Comparison of ENCODE assay signal across 22 mouse cellular contexts in genomic region chr5:29186798-29187197, GRCm38 (mm10). TPM values are rescaled to one million over a fixed set of nuclear protein-coding genes. Genes with fewer than 3 reads are reported as not detected.
"Had no signal": no experiment of that assay in that cellular context is flagged by ENCODE, and none has a peak within 500 bp of the region (broad histone marks: within the 10 kb centered on the region; RNA-seq: fewer than 3 reads in every experiment).

No protein-coding gene starts in this region.

- H3K9me3 ChIP-seq: limb, embryonic 10.5 days; limb, embryonic 13.5 days; liver, embryonic 12.5 days; liver, embryonic 15.5 days; lung, embryonic 15.5 days; megakaryocyte, embryonic 14.5 days; midbrain, embryonic 10.5 days; midbrain, embryonic 13.5 days had no signal

- H3K27me3 ChIP-seq: limb, embryonic 13.5 days; liver, embryonic 12.5 days; liver, embryonic 15.5 days; lung, embryonic 15.5 days; megakaryocyte, embryonic 14.5 days; midbrain, embryonic 13.5 days had no signal

- DNase-seq: kidney, postnatal 25 days; layer of hippocampus, adult 9-11 months; liver; lung, adult 18-20 months; lung, postnatal 10 days; lung, postnatal 36 days; thymus, adult 18-20 months; thymus, postnatal 14 days; thymus, postnatal 4 days had no signal

- H3K27ac ChIP-seq: kidney, postnatal 0 days; layer of hippocampus, adult 2 months; limb, embryonic 10.5 days; limb, embryonic 13.5 days; liver, embryonic 12.5 days; liver, embryonic 15.5 days; lung, embryonic 15.5 days; midbrain, embryonic 10.5 days; midbrain, embryonic 13.5 days had no signal

- H3K36me3 ChIP-seq: limb, embryonic 10.5 days; limb, embryonic 13.5 days; liver, embryonic 12.5 days; liver, embryonic 15.5 days; lung, embryonic 15.5 days; midbrain, embryonic 10.5 days; midbrain, embryonic 13.5 days had no signal

- H3K9ac ChIP-seq: limb, embryonic 13.5 days; liver, embryonic 12.5 days; liver, embryonic 15.5 days; lung, embryonic 15.5 days; midbrain, embryonic 13.5 days had no signal

- ATAC-seq: liver, embryonic 12.5 days; midbrain, embryonic 13.5 days; midbrain, embryonic 16.5 days had no signal

- H3K4me3 ChIP-seq: layer of hippocampus, adult 2 months; limb, embryonic 10.5 days; limb, embryonic 13.5 days; liver, embryonic 12.5 days; liver, embryonic 15.5 days; lung, embryonic 15.5 days; megakaryocyte, embryonic 14.5 days; midbrain, embryonic 10.5 days; midbrain, embryonic 13.5 days; myocyte had no signal

- H3K4me2 ChIP-seq: limb, embryonic 13.5 days; liver, embryonic 12.5 days; liver, embryonic 15.5 days; lung, embryonic 15.5 days; midbrain, embryonic 13.5 days had no signal

- H3K4me1 ChIP-seq: limb, embryonic 10.5 days; limb, embryonic 13.5 days; liver, embryonic 12.5 days; liver, embryonic 15.5 days; megakaryocyte, embryonic 14.5 days; midbrain, embryonic 13.5 days had no signal

RNA-seq across cellular contexts. Expression of gene Rnf32, which starts 9.0 kb away (rescaled TPM):
- total RNA-seq: monocyte, adult 5-6 weeks had no signal
